Mouse (Mus musculus) embryonic fibroblast, embryonic 13.5 days (primary cell): ENCODE data around the gene Gm10778.
"Not testable (repeated sequence)": the region's sequence is repeated elsewhere in the genome, so short reads cannot be mapped to it uniquely, and the experiment has no call there.

ENCODE experiments used
- CTCF ChIP-seq: IDR thresholded peaks from 2 replicates; pipeline ENCODE4 v1.5.1; 2011; ENCODE audit warnings: mild to moderate bottlenecking, control low read depth, low read length, moderate library complexity, borderline replicate concordance; ENCODE audit not compliant: insufficient read depth
- POLR2A ChIP-seq: IDR thresholded peaks from 2 replicates; pipeline ENCODE4 v1.6.1; 2011; ENCODE audit warnings: low read depth, mild to moderate bottlenecking, control low read depth, low read length, moderate library complexity

- not testable (repeated sequence) for TF ChIP-seq CTCF, POLR2A
These were observed 38.3 kb downstream of the Gm10778 start for GRCm38 (mm10) chr10:81687114-81687513.
